Mouse (Mus musculus) liver, embryonic 15.5 days (tissue): Measurements from ENCODE around the gene Irgc1. TPM values are rescaled to one million over a fixed set of nuclear protein-coding genes. Genes with fewer than 3 reads are reported as not detected.
"Not testable (repeated sequence)": the region's sequence is repeated elsewhere in the genome, so short reads cannot be mapped to it uniquely, and the experiment has no call there.

Source experiments
- ATAC-seq: fragments of 200-750 bp; cut with Nextera tagmentation; 2 replicates; pipeline ENCODE4 v1.8.0; 2017; ENCODE audit warnings: moderate number of reproducible peaks, mild to moderate bottlenecking, moderate library complexity; ENCODE audit not compliant: insufficient read depth
- H3K27ac ChIP-seq: fragments of 300-500 bp; sonication (generic); replicated peaks from 2 replicates; pipeline ENCODE4 v1.5.1; 2015; ENCODE audit warnings: mild to moderate bottlenecking, inconsistent platforms
- H3K27me3 ChIP-seq: fragments of 300-500 bp; sonication (generic); 2 replicates; pipeline ENCODE4 v1.6.1; 2015; ENCODE audit warnings: mild to moderate bottlenecking, inconsistent platforms
- H3K36me3 ChIP-seq: fragments of 300-500 bp; sonication (generic); replicated peaks from 2 replicates; pipeline ENCODE4 v1.6.1; 2015; ENCODE audit warnings: moderate library complexity, mild to moderate bottlenecking, inconsistent platforms
- H3K4me1 ChIP-seq: fragments of 300-500 bp; sonication (generic); replicated peaks from 2 replicates; pipeline ENCODE4 v1.6.1; 2015; ENCODE audit warnings: inconsistent platforms
- H3K4me2 ChIP-seq: fragments of 300-500 bp; sonication (generic); 2 replicates; pipeline ENCODE4 v1.6.1; 2015; ENCODE audit warnings: moderate library complexity, mild to moderate bottlenecking, inconsistent platforms
- H3K4me3 ChIP-seq: fragments of 300-500 bp; sonication (generic); replicated peaks from 2 replicates; pipeline ENCODE4 v1.5.1; 2015; ENCODE audit warnings: mild to moderate bottlenecking, inconsistent platforms
- H3K9ac ChIP-seq: fragments of 300-500 bp; sonication (generic); 2 replicates; pipeline ENCODE4 v1.6.1; 2015; ENCODE audit warnings: moderate library complexity, mild to moderate bottlenecking, inconsistent platforms
- H3K9me3 ChIP-seq: fragments of 300-500 bp; sonication (generic); replicated peaks from 2 replicates; pipeline ENCODE4 v1.6.1; 2016; ENCODE audit warnings: inconsistent platforms
- WGBS: fragments of 180-500 bp; shearing (Covaris S2); methylation state at CpG from one replicate; pipeline ENCODE4 v1.1.7; 2015; ENCODE audit warnings: mixed read lengths; ENCODE audit not compliant: insufficient replicate concordance; 5-methylcytosine and 5-hydroxymethylcytosine counted together
- polyA plus RNA-seq: library from polyadenylated mRNA; unstranded; fragments of >200 nt; fragmentation: Nextera tagmentation; extraction: Ambion mirVana; gene quantifications from 2 replicates; pipeline ENCODE4 v1.2.1, GENCODE M21; 2015

Gene Irgc1
- 0.18 TPM in 1 of 2 replicates, not detected in the other for polyA plus RNA-seq

DNA sequence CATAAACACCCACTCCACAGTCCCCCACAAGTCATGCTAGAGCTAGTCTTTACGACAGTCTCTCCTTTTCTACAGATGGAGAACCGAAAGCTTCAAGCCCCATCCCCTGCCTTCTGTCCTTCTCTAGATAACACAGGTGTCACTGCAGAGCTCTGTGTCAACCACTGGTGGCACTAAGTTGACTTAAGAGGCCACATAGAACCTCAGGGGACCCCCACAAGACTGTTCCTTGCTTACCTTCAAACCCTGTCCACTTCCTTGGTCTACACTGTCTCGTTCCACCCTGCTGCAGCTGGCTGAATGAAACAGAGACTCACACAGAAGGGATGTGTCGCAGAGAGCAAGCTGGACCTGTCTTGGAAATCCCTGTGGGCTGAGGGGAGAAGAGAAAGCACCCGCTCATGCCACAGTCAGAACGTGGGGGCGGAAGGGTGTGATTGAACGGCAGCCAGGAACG, at the start of gene Irgc1:
Irgc1 (minus strand) TSS at position 443 of the 457 bp plus-strand sequence.
- H3K36me3 ChIP-seq = no peaks in the 10 kb centered on the region
- H3K4me3 ChIP-seq = no peak within 1 kb of the TSS
- H3K4me2 ChIP-seq = no peak within 1 kb of the TSS
- ATAC-seq = no peak
- H3K27ac ChIP-seq = no peak within 1 kb of the TSS
- H3K4me1 ChIP-seq = peaks cover 10% of the 10 kb centered on the region
- peaks cover 6% of the 10 kb centered on the region; the same call in 1 of the 2 replicates for H3K27me3 ChIP-seq
- H3K9me3 ChIP-seq = no peaks in the 10 kb centered on the region
- no peak within 1 kb of the TSS for H3K9ac ChIP-seq
- 55% methylated on average over 9 of the region's 9 CpGs for WGBS

DNA sequence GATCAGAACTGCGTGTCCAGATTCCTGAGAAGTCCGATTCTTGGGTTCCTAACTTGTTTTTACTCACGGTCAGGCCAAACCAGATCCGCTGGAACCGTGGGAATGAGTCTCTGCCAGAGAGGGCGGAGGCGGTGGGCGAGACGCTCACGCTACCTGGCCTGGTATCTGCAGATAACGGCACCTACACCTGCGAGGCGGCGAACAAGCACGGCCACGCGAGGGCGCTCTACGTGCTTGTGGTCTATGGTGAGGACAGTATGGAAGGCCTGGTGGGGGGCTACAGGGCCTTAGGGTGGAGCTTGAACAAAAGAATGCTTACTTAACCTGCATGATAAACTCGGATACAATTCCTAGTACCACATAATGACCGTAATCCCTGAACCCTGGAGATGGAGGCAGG, 49.4 kb upstream of the Irgc1 start:
- H3K9me3 ChIP-seq = no peaks in the 10 kb centered on the region
- no peak overlapping the region for H3K27ac ChIP-seq
- WGBS = 31% methylated on average over 21 of the region's 21 CpGs
- H3K4me2 ChIP-seq = no peak overlapping the region
- H3K4me1 ChIP-seq = peaks cover 33% of the 10 kb centered on the region
- no peak overlapping the region for H3K4me3 ChIP-seq
- no peaks in the 10 kb centered on the region for H3K36me3 ChIP-seq
- no peak for ATAC-seq
- peaks cover 88% of the 10 kb centered on the region for H3K27me3 ChIP-seq
- H3K9ac ChIP-seq = no peak overlapping the region

DNA sequence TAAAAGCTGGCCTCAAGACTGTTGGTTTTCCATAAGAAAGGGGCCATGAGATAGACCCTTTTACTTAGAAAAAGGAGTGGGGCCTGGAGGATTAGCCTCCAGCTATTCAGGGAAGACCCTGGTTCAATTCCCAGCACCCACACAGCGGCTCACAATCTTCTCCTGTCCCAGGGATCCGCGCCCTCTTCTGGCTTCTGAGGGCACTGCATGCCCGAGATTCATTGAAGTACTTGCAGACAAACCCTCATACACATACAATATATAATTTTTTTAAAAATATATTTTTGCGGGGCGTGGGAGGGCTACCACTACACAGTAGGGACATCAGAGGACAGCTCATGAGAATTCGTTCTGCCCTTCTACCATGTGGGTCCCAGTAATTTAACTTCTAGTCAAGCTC, 48.8 kb upstream of the Irgc1 start:
- no peak for ATAC-seq
- Histone ChIP-seq H3K27ac (no peak overlapping the region), H3K36me3 (no peaks in the 10 kb centered on the region), H3K9ac (no peak overlapping the region), H3K4me1 (peaks cover 28% of the 10 kb centered on the region), H3K27me3 (peaks cover 82% of the 10 kb centered on the region), H3K4me3 (no peak overlapping the region), H3K4me2 (no peak overlapping the region), H3K9me3 (no peaks in the 10 kb centered on the region)
- 18% methylated on average over 7 of the region's 7 CpGs for WGBS

DNA sequence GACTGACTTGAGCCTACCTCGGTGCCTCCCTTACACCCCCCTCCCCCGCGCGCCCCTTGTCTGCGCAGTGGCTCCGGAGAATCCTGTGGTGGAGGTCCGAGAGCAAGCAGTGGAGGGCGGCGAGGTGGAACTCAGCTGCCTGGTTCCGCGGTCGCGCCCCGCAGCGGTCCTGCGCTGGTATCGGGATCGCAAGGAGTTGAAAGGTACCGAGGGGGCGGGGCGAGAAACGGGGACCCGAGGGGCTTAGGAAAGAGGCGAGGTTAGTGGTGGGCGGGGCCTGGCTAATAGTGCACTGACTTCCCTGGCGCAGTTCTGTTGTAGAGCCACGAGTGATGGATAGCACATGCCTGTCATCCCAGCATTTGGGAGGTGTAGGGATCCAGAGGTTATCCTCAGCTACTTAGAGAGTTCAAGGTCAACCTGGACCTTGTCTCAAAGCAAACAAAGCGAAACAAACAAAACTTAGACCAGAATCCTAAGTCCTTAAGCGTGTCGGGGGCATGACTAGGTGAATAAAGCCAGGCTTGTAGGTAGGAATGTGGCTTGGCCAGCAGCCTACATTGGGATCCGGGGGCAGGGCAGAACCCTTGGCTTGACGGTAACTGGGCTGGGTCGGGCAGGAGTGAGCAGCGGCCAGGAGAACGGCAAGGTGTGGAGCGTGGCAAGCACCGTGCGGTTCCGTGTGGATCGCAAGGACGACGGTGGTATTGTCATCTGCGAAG, 47.9 kb upstream of the Irgc1 start:
- Histone ChIP-seq H3K36me3 (no peaks in the 10 kb centered on the region), H3K4me1 (peaks cover 20% of the 10 kb centered on the region), H3K27ac (no peak overlapping the region), H3K4me3 (no peak overlapping the region), H3K27me3 (peaks cover 73% of the 10 kb centered on the region), H3K9ac (no peak overlapping the region), H3K9me3 (no peaks in the 10 kb centered on the region), H3K4me2 (peak overlapping the region; percentile 29; the same call in 1 of the 2 replicates)
- ATAC-seq = no peak
- WGBS = 9% methylated on average over 43 of the region's 43 CpGs

DNA sequence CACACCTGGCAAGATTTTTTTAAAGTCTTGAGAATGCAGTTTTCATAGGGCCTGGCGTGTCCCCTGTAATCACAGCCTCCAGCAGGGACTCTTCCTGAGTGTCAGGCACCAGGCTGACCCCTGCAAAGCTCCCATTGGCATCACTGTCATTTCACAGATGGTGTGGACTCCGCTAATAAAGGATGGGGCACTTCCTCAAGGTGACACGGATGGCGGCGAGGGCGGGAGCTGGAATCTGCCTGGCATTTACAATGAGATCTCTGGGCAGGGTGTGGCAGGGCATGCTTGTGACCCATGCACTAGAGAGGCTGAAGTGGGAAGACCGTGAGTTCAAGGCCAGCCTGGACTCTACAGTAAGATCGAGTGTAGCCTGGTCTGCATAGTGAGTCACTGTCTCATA, 36.2 kb upstream of the Irgc1 start:
- Histone ChIP-seq H3K27me3 (peaks cover 32% of the 10 kb centered on the region), H3K4me3 (no peak overlapping the region), H3K36me3 (no peaks in the 10 kb centered on the region), H3K27ac (no peak overlapping the region), H3K9ac (no peak overlapping the region), H3K9me3 (no peaks in the 10 kb centered on the region), H3K4me1 (no peaks in the 10 kb centered on the region; the same call in 1 of the 2 replicates), H3K4me2 (no peak overlapping the region)
- 69% methylated on average over 8 of the region's 8 CpGs for WGBS
- ATAC-seq = no peak

DNA sequence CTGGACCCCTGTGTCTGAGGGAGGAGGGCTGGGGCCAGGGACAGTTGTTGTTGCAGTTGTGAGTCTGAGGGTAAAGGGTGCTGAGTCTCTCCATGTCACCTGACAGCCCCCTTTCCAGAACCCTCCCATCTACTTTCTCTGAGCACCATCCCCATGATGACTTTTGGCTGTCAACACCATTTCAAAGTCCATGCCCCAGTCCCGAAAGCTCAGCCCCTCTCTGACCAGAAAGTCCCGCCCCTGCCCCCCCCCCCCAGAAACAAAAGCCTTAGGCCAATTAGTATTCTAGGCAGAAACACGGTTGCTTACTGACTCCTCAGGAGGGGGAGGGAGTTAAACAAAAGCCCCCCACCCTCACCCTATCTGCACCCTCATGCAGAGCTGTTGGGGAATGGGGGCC, 35.3 kb upstream of the Irgc1 start:
- no peak overlapping the region for H3K4me2 ChIP-seq
- ATAC-seq = no peak
- no peaks in the 10 kb centered on the region for H3K36me3 ChIP-seq
- H3K9ac ChIP-seq = no peak overlapping the region
- 18% methylated on average over 3 of the region's 3 CpGs for WGBS
- H3K27ac ChIP-seq = no peak overlapping the region
- peaks cover 41% of the 10 kb centered on the region for H3K27me3 ChIP-seq
- H3K9me3 ChIP-seq = no peaks in the 10 kb centered on the region
- no peak overlapping the region for H3K4me3 ChIP-seq
- H3K4me1 ChIP-seq = no peaks in the 10 kb centered on the region; the same call in 1 of the 2 replicates

DNA sequence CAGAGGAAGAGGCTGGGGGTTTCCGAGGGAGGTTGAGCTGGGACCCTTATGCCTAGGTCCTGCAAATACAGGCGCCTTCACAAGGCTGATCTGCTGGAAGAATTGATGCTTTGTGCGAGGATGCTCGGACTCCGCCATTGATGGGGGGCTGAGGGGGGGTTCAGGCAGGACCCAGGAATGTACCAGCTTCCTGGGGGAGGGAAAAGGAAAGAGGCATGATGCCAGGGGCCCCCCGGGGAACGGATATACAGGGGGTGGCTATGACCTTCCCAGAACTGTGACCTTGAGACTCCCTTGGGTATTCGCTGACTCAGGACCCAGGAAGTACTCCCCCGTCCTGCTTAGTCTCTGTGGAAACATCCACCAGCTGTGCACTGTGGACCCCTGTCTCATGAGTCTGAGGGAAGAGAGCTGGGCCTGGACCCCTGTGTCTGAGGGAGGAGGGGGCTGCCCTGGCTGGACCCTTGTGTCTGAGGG, 34.6 kb upstream of the Irgc1 start:
- no peaks in the 10 kb centered on the region for H3K36me3 ChIP-seq
- peaks cover 48% of the 10 kb centered on the region for H3K27me3 ChIP-seq
- H3K4me1 ChIP-seq = peaks cover 6% of the 10 kb centered on the region
- no peak overlapping the region for H3K4me2 ChIP-seq
- no peak for ATAC-seq
- 54% methylated on average over 9 of the region's 9 CpGs for WGBS
- no peak overlapping the region for H3K27ac ChIP-seq
- H3K4me3 ChIP-seq = no peak overlapping the region
- no peaks in the 10 kb centered on the region for H3K9me3 ChIP-seq
- H3K9ac ChIP-seq = no peak overlapping the region

DNA sequence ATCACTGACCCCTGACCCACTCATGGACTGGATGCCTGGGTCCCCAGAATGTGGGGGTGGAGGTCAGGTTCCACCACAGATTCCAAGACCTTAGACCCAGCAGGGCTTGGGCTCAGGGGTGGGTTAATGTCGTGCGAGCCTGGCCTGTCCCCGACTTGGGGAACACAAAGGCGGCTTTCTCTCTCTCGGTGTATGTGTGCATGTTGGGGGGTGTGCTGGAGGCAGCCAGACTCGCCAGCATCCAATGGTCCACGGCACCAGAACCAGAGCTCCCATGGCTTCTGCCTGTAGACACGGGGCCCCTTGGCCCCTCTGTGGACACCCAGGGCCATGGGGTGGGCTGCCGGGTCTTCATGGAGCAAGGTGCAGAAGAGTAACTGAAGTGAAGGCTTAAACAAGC, 33.4 kb upstream of the Irgc1 start:
- WGBS = 50% methylated on average over 9 of the region's 9 CpGs
- H3K27me3 ChIP-seq = peaks cover 60% of the 10 kb centered on the region
- no peak overlapping the region for H3K27ac ChIP-seq
- ATAC-seq = no peak
- peaks cover 13% of the 10 kb centered on the region for H3K4me1 ChIP-seq
- no peaks in the 10 kb centered on the region for H3K36me3 ChIP-seq
- no peak overlapping the region for H3K4me2 ChIP-seq
- no peak overlapping the region for H3K9ac ChIP-seq
- no peak overlapping the region for H3K4me3 ChIP-seq
- no peaks in the 10 kb centered on the region for H3K9me3 ChIP-seq

DNA sequence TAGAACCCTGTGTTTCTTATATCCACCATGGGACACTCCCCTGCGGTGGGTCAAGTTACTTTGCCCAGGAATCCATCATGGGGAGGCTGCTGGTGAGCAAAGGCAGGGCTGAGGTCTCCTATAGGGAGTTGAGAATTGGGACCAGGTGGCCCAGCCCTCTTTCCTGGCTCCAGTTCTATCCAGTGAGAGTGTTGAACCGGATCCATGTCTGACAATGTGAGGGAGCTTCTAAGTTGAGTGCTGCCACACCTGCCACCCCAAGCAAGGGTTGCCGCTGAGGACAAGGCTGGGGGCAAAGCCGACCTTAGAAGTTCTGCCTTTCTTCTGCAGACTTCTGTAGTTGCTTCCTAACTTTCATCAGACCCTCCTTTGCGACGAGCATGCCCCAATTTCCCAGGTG, 31.2 kb upstream of the Irgc1 start:
- peaks cover 82% of the 10 kb centered on the region for H3K27me3 ChIP-seq
- not testable (repeated sequence) for H3K4me3 ChIP-seq, H3K9me3 ChIP-seq, H3K4me2 ChIP-seq, ATAC-seq, H3K36me3 ChIP-seq, H3K27ac ChIP-seq, H3K9ac ChIP-seq
- H3K4me1 ChIP-seq = peaks cover 13% of the 10 kb centered on the region
- WGBS = 39% methylated on average over 6 of the region's 6 CpGs

DNA sequence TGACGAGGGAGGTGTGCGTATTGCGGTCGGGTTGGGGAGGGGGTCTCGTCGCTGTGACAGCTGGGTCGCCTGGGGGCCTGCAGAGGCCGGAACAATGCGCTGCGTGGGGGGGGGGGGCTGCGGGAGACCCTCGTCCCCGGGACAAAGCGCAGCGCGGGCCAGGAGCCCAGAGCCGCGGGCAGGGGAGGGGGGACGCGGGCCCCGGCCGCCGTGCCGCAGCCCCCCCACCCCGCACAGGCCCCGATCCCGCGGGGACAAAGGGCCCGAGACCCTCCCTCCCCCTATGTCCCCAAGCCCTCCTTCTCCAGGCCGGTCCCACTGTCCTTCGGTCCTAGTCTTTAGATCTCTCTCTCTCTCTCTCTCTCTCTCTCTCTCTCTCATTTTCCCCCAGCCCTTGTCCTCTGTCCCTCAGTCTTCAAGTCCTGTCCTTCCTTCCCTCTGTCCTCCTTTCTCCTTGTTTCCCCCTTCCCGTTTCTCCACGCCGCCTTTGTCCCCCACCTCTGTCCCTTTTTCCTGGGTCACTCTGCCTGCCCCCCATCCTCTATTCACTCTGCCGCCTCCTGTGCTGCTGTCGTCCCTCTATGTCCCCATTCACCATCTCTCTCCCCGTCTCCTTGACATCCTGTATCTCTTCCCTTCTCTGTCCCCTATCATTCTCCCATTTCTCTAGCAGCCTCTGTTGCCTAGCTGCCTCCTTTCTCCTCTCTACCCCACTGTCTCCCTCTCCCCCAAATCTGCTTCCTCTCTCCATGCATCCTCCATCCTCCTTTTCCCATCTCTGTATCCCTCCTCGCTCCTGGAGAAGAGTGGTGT, 30.3 kb upstream of the Irgc1 start:
- Histone ChIP-seq H3K27me3 (peaks cover 82% of the 10 kb centered on the region), H3K27ac (no peak overlapping the region), H3K36me3 (no peaks in the 10 kb centered on the region), H3K4me2 (peak overlapping the region; percentile 78), H3K9me3 (no peaks in the 10 kb centered on the region), H3K4me3 (peak overlapping the region; percentile 52), H3K4me1 (peaks cover 13% of the 10 kb centered on the region), H3K9ac (peak overlapping the region; percentile 18; the same call in 1 of the 2 replicates)
- no peak for ATAC-seq
- 3% methylated on average over 14 of the region's 38 CpGs for WGBS
